Mouse (Mus musculus): ENCODE measurements at regions not wholly inside any gene's neighbourhood (a gene's known extent, or its start where the extent isn't known, plus 50 kb on each side); places are given as distances from the start of the nearest gene placed in this dataset.
A peak's percentile ranks its signal among the peaks of the same experiment; 100 is the strongest.

GRCm38 (mm10) chr14:88633771-88634170 is 162.6 kb upstream of the Pcdh20 start:
- no peak for DNase-seq (ENCODE audit: low spot score in 2 of 2)

GRCm38 (mm10) chr14:88595376-88595775 is 124.2 kb upstream of the Pcdh20 start:
- DNase-seq (ENCODE audit: low spot score in 2 of 2): no peak

- DNase-seq (ENCODE audit: low spot score in 2 of 2): peak; percentile 41 to 72
These were observed 98.9 kb upstream of the Pcdh20 start for GRCm38 (mm10) chr14:88570053-88570452.

GRCm38 (mm10) chr14:88567566-88567965 is 96.4 kb upstream of the Pcdh20 start:
- DNase-seq (ENCODE audit: low spot score in 2 of 2): no peak

GRCm38 (mm10) chr14:88543601-88544000 is 72.4 kb upstream of the Pcdh20 start:
- no peak for DNase-seq (ENCODE audit: low spot score in 2 of 2)

- DNase-seq (ENCODE audit: low spot score in 2 of 2): no peak
These were observed 71.3 kb upstream of the Pcdh20 start for GRCm38 (mm10) chr14:88542522-88542921.

Measured in layer of hippocampus, postnatal 10 days (tissue).